Mouse (Mus musculus) gastrocnemius, postnatal 14 days (tissue): ENCODE measurements around the gene Top1. TPM values are rescaled to one million over a fixed set of nuclear protein-coding genes. Genes with fewer than 3 reads are reported as not detected.

Experiments used
- DNase-seq: peaks from one replicate; pipeline ENCODE4 v3.0.0; 2021; ENCODE audit warnings: mixed read lengths
- intact Hi-C: fragments of 180-260 bp; cut with DNase I; formaldehyde crosslinking; loops from one replicate; pipeline ENCODE4 v1.15.1; 2025; ENCODE audit warnings: low total_unique reads
- long read RNA-seq, 2 experiments: library from polyadenylated mRNA; stranded (forward); transcript quantifications; one replicate each; pipeline ENCODE4 v2.0.0; 2021
- total RNA-seq, 2 experiments: library from RNA; stranded (reverse); gene quantifications; 2 replicates each; pipeline ENCODE4 v1.2.3; 2021

The Top1 gene
- 10 to 100 TPM; 37.7 to 40.5 TPM for total RNA-seq
- long read RNA-seq, experiment 1, partial matches to known transcripts = 4 of 7 reads
- long read RNA-seq, experiment 1, other reads (novel, unspliced or antisense) = 0 of 7 reads
- long read RNA-seq, experiment 2, transcript Top1-201 (21 exons, 3,856 nt) = major isoform, 19 of 23 reads
- long read RNA-seq, experiment 2, partial matches to known transcripts = 4 of 23 reads
- long read RNA-seq, experiment 2, other reads (novel, unspliced or antisense) = 0 of 23 reads

DNA sequence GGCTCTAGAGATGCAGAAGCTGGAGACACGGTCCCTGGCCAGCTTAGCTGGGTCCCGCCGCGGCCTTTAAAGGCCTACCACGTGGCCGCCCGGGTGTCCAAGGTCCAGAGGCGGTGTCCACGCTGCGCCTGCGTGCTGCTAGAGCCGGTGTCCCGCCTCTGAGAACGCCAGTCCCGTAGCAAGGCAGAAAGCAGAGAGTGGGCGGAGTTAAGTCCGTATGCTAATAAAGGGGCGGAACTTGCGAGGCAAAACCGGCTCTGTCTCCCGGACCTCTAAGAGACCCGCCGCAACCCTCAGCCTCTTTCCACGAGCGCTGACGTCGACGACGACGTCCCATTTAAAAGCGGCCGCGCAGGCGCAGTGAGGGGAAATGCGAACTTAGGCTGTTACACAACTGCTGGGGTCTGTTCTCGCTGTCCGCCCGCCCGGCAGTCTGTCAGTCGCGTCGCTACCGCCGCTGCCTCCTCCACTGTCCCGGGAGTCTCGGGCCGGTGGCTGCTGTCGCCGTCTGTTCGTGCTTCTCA lies at the start of gene Top1:
Gene Top1, plus strand, starts transcription at position 275 of the 524 bp plus-strand sequence.
- DNase-seq = peak; percentile 99
- intact Hi-C loops = no loop called here

- intact Hi-C loops = loop anchor here (5.0 kb wide), 1 partner anchor 350 kb away; no protein-coding TSS in a partner anchor
- DNase-seq = peak; percentile 62
These were observed 48.0 kb upstream of the Top1 start for GRCm38 (mm10) chr2:160597582-160598281.

DNA sequence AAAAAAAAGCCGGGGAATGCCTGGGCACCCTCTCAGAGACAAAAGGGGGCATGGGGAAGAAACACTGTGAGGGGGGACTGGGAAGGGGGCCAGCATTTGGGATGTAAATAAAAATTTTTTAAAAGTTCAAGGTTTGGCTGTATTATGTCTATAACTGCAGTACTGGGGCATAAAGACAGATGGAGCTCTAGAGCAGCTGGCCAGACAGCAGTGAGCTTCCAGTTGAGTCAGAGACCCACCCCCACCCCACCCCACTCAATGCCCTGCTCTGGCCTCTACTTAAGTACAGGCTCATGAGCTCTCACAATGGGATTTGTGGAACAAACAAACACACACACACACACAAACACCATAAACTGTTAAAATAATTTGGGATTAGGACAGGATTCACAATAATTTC lies 43.9 kb upstream of the Top1 start:
- no peak for DNase-seq
- intact Hi-C loops = loop anchor here (10.0 kb wide), 2 partner anchors 63 to 123 kb away; no protein-coding TSS in a partner anchor

DNA sequence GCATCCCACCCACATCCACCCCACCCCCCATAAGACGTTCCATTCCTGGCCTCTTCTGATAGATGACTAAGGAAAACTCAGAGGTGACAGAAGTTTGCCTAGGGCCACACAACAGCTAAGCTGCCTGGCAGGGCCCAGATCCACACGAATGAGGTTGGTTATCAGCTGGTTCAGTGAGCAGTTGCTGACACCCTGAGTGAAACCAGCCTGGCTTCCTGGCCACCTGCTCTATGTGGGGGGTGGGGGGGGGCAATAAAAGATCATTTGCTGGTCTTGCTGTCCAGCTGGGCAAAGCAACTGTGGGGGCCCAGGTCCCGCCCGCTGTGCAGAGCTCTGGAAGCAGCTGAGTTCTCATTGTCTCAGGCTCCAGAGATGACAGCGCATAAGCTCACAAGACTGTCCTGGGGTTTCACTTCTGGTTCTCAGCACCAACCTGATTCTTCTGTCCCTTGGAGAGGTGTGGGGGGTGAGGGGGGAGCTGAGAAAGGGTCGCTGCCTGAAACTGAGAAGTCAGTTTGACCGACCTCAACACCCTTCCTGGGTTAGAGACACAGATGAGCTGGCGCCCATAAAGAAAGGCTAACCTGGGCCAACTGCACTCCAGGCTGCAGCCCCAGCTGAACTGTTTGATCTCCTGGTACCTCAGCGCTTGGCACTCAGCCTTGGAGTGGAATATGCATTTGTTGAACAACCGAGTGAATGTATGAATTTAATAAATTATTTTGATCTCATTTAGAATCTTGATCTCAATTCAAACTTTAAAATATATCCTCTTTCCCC lies 42.3 kb upstream of the Top1 start:
- intact Hi-C loops = loop anchor here (10.0 kb wide), 2 partner anchors 61 to 121 kb away; no protein-coding TSS in a partner anchor
- DNase-seq = no peak

DNA sequence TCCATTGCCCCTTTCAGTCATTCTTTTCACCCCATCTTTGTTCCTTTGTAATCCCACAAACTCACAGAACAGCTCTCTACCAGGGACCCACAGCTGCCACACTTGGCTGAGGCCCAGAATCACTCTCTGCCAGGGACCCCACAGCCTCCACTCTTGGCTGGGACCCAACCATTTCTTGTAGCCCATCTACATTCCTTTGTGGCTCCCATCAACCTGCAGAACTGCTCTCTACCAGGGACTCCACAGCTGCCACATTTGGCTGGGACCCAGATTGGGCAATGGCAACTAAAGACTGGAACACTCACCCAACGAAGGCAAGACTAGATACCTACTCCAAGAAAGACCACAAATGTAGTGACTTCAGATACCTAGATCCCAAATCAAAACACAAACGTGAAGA lies 35.7 kb upstream of the Top1 start:
- DNase-seq = peak; percentile 52
- intact Hi-C loops = loop anchor here (10.0 kb wide), 1 partner anchor 75 kb away; no protein-coding TSS in a partner anchor

DNA sequence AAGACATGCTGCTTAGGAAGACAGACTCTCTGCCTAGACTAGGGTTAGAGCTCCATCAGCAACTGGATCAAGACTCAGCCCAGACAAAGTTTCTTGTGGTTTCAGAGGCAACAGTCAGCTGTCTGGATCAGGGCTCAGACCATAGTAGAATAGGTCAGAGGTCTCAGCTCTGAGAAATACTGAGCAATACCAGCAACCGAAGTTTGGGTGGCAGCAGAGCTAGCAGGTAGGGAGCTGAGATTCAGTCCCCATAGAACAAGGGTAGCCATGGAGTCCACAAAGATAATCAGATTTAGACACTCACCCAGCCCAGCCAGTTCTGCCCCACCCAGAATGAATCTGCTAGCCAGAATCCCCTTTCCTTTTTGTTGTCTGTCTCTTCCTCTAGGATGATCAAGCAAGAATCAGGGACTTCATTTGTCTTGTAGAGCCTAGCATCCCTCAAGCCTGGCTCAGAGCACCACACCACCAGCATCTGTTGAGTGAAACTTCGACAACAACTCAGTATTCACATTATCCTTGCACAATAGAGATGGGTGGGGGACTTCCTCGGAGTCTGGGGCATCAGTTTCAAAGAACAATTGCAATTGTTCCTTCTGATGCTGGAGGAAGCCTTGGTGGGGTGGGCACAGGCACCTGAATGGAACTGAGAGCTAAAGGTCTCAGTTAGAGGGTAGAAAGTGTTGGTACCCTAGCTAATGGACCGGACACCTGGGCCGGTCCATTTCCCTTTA lies 32.3 kb upstream of the Top1 start:
- no peak for DNase-seq
- intact Hi-C loops = loop anchor here (10.0 kb wide), 1 partner anchor 71 kb away; no protein-coding TSS in a partner anchor

- intact Hi-C loops = loop anchor here (10.0 kb wide), 1 partner anchor 67 kb away; no protein-coding TSS in a partner anchor
- no peak for DNase-seq
These were observed 27.9 kb upstream of the Top1 start for GRCm38 (mm10) chr2:160617741-160618140.

- intact Hi-C loops = loop anchor here (10.0 kb wide), 1 partner anchor 66 kb away; no protein-coding TSS in a partner anchor
- DNase-seq = no peak
These were observed 27.0 kb upstream of the Top1 start for GRCm38 (mm10) chr2:160618619-160619220.

DNA sequence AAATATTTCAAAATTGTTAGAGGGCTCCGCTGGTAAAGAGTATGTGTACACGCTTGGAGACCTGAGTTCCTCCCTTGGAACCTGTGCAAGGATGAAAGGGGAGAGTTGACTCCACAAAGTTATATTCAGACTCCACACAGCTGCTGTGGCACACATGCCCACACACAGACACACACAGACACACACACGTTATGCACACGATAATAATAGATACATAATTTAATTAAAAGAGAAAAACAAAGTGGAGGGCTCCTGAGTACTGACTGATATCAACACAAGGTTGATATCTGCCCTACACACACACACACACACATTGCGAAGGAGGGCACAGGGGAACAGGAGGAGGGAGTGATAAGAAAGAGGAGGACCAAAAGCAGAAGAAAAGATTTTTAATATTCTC lies 26.4 kb upstream of the Top1 start:
- intact Hi-C loops = loop anchor here (10.0 kb wide), 1 partner anchor 66 kb away; no protein-coding TSS in a partner anchor
- no peak for DNase-seq

- DNase-seq = peak; percentile 75
- intact Hi-C loops = loop anchor here (10.0 kb wide), 1 partner anchor 65 kb away; no protein-coding TSS in a partner anchor
These were observed 25.9 kb upstream of the Top1 start for GRCm38 (mm10) chr2:160619831-160620230.

DNA sequence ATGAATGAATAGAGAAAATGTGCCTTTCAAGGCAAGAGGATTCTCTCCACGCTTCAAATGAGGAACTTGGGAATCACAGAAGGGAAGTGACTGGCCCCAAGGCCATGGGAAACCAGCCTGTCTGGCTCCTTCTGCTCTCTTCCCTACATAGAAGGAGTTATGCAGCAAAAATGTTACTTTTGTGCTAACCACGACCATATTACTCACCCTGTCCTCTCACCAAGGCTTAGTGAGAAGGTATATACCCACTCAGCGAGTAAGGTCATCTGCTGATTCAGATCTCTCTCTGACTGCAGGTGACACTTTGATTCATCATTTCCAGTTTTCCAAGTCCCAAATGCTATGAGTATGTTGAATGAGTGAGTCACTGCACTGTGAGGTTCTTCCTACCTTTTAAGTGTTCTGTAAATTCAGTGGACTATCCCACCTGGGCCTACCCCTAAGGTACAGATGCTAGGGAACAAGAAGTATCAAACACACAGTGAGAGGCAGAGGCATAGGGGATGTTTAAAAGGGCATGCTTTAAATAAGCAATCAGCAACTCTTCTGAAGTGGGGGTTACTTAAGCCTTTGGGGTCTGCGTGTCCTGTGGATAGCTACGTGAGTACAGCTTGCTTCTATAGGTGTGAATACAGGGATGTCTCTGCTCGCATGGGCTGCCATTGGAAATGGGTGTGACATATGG lies 25.3 kb upstream of the Top1 start:
- no peak for DNase-seq
- intact Hi-C loops = no loop called here

DNA sequence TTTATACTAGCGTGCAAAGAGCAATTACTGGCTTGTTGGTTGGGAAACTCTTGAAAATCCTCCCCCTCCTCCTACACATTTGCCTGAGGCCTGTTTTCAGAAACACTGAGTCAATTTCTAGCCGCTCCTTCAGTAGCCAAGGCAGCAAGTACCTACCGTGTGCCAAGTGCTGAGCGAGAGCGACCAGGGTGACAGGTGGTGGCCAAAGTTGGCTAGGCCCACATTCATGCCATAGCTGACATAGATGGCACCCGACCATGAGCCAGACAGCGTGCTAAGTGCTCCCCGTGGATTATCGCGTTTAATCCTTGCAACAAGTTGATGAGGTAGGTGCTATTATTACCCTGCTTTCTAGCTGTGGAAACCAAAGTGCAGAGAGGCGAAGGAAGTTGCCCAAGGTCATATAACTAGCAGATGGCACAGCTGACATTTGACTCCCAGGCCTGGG lies 24.7 kb upstream of the Top1 start:
- intact Hi-C loops = no loop called here
- peak; percentile 84 for DNase-seq

- intact Hi-C loops = no loop called here
- peak; percentile 82 for DNase-seq
These were observed 24.0 kb upstream of the Top1 start for GRCm38 (mm10) chr2:160621661-160622211.

DNA sequence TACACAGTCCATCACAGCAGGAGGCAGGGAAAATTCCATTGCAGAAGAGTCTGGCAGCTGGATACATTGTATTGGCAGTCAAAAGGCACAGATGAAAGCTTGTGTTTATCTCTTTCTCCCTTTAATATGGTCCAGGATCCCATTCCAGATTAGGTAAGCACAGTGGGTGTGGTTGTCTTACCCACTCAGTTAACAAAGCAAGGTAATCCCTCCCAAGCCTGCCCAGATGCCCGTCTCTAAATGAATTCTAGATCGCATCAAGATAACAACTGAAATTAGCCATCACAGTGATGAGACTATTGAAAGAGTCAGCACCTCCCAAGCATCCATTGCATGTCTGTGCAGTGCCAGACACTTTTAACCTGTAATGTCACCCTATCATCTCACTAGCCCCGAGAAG lies 23.0 kb upstream of the Top1 start:
- DNase-seq = no peak
- intact Hi-C loops = no loop called here

DNA sequence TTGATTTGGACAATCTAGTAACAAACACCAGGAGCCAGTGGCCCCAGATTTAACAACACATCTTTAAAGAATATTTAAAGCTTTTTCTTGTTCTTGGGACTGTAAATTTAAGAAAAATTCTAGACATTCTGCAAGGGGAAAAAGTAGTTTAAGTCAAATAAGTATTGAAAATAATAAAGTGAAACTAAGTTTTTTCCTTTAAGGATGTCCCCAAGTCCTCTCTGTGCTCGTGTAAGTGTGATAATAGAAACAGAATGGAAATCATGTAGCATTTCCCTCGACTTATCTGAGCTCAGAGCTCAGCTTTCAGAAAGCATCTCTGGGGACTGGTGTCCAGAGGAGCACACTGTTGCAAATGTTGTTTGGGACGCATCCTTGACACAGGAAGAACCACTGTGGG lies 21.9 kb upstream of the Top1 start:
- intact Hi-C loops = no loop called here
- DNase-seq = no peak

DNA sequence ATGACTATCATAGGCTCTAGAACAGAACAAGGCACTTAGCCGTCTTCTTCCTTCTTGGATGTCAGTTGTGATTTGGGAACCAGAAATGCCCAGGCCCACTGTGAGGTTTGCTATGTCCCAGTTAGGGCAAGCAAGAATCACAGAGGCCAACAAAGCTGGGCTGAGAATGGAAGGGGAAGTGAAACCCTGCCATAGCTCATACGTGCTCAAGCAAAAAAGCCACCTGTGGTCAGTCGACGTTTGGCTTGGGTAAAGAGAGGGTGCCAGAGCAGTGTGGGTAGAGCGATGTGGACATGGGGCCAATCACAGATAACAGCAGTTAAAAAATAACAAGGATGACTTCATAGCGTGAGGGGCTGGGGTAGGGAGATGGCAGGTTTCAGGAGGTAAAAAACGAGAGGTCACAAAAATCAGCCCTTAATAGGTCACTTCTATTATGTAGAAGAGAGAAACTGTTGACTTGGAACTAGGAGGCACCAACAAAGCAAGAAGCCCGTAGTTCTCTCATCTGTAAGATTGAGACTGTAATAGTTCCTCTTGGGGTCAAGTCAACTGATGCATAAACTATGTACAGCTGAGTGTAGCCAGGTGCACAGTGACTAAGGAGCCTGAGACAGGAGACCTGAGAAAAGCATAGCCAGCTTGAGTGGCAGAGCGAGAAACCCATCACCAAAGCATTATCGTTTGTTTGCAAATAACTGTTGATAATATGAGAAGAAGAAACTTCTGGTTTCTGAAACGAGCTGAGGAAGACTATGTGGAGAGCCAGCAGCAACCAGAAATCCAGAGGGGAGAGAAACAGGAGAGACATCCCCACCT lies 18.3 kb upstream of the Top1 start:
- DNase-seq = no peak
- intact Hi-C loops = no loop called here

- no peak for DNase-seq
- intact Hi-C loops = no loop called here
These were observed 17.6 kb upstream of the Top1 start for GRCm38 (mm10) chr2:160628055-160628454.
